Mouse (Mus musculus) G1E (cell line): ENCODE results near the gene Gins1.

Experiments
- CTCF ChIP-seq: IDR thresholded peaks from 2 replicates; pipeline ENCODE4 v1.5.1; 2012; ENCODE audit warnings: low read depth, low read length, inconsistent platforms, mixed read lengths
- GATA1 ChIP-seq: IDR thresholded peaks from 2 replicates; pipeline ENCODE4 v1.6.1; 2012; ENCODE audit warnings: borderline replicate concordance, low read length, inconsistent platforms, mixed read lengths
- POLR2AphosphoS5 ChIP-seq: IDR thresholded peaks from 2 replicates; pipeline ENCODE4 v1.6.1; 2012; ENCODE audit warnings: low read depth, low read length, inconsistent platforms; ENCODE audit not compliant: insufficient replicate concordance
- TAL1 ChIP-seq: conservative IDR thresholded peaks from 2 replicates; pipeline ENCODE4 v1.6.1; 2012; ENCODE audit warnings: low read depth, low read length, inconsistent platforms, mixed read lengths

DNA sequence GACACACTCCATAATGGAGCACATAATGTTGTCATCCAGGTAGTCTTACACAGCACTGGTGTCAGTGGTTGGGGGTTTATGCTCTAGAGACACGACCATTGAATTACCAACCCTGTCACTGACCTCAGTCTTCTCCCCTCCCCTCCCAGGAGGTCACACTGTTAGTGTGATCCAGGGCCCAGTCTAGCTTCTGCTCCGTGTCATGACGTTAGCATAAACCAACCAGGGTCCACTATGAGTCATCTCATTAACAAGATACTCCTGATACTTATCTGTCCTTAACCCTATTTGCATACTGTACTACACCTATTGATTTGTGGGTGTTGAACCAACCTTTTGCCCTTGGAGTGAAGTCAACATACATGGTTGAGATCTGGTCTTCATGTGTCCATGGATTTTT is 13.5 kb downstream of the Gins1 start:
- TF ChIP-seq CTCF: no peak
- no peak for TF ChIP-seq GATA1
- no peak for TF ChIP-seq POLR2AphosphoS5
- TF ChIP-seq TAL1: no peak
